Mouse (Mus musculus) lung, postnatal 0 days (tissue): ENCODE results near the gene Dnm3. TPM values are rescaled to one million over a fixed set of nuclear protein-coding genes. Genes with fewer than 3 reads are reported as not detected.

Source experiments
- ATAC-seq: fragments of 200-750 bp; cut with Nextera tagmentation; 2 replicates; pipeline ENCODE4 v1.8.0; 2017; ENCODE audit warnings: moderate library complexity
- DNase-seq: peaks from one replicate; pipeline ENCODE4 v3.0.0-alpha.2; 2016; ENCODE audit warnings: low spot score
- H3K27ac ChIP-seq: fragments of 300-500 bp; sonication (generic); 2 replicates; pipeline ENCODE4 v1.5.1; 2014; ENCODE audit warnings: antibody characterized with exemption, mild to moderate bottlenecking, low read length, mixed read lengths
- H3K27me3 ChIP-seq: fragments of 300-500 bp; sonication (generic); replicated peaks from 2 replicates; pipeline ENCODE4 v1.6.1; 2014; ENCODE audit warnings: low read length, mixed read lengths; ENCODE audit not compliant: insufficient read depth
- H3K36me3 ChIP-seq: fragments of 300-500 bp; sonication (generic); 2 replicates; pipeline ENCODE4 v1.6.1; 2014; ENCODE audit warnings: low read length, mixed read lengths; ENCODE audit not compliant: insufficient read depth
- H3K4me1 ChIP-seq: fragments of 300-500 bp; sonication (generic); 2 replicates; pipeline ENCODE4 v1.6.1; 2014; ENCODE audit warnings: antibody characterized with exemption, low read depth, low read length, mixed read lengths; ENCODE audit not compliant: insufficient read depth
- H3K4me2 ChIP-seq: fragments of 300-500 bp; sonication (generic); replicated peaks from 2 replicates; pipeline ENCODE4 v1.6.1; 2014; ENCODE audit warnings: low read depth, mild to moderate bottlenecking, low read length, moderate library complexity, mixed read lengths
- H3K4me3 ChIP-seq: fragments of 300-500 bp; sonication (generic); 2 replicates; pipeline ENCODE4 v1.5.1; 2014; ENCODE audit warnings: low read depth, low read length
- H3K9ac ChIP-seq: fragments of 300-500 bp; sonication (generic); replicated peaks from 2 replicates; pipeline ENCODE4 v1.6.1; 2014; ENCODE audit warnings: low read depth, mild to moderate bottlenecking
- H3K9me3 ChIP-seq: fragments of 300-500 bp; sonication (generic); 2 replicates; pipeline ENCODE4 v1.6.1; 2016; ENCODE audit warnings: low read length, mixed read lengths
- CTCF ChIP-seq: IDR thresholded peaks from 2 replicates; pipeline ENCODE4 v1.5.1; 2016; ENCODE audit warnings: antibody characterized with exemption, mild to moderate bottlenecking
- EP300 ChIP-seq: IDR thresholded peaks from 2 replicates; pipeline ENCODE4 v1.6.1; 2016; ENCODE audit warnings: antibody characterized with exemption, mild to moderate bottlenecking, control low read depth
- WGBS: fragments of 180-500 bp; shearing (Covaris S2); extraction: QIAGEN DNeasy Blood & Tissue Kit; methylation state at CpG from one replicate; pipeline ENCODE4 v1.1.7; 2014; 5-methylcytosine and 5-hydroxymethylcytosine counted together
- polyA plus RNA-seq: library from polyadenylated mRNA; unstranded; fragments of >200 nt; fragmentation: Nextera tagmentation; extraction: Ambion mirVana; gene quantifications from 2 replicates; pipeline ENCODE4 v1.2.1, GENCODE M21; 2015

Dnm3 gene
- polyA plus RNA-seq, 1 experiment from 2014 or later, result 3.4 TPM

DNA sequence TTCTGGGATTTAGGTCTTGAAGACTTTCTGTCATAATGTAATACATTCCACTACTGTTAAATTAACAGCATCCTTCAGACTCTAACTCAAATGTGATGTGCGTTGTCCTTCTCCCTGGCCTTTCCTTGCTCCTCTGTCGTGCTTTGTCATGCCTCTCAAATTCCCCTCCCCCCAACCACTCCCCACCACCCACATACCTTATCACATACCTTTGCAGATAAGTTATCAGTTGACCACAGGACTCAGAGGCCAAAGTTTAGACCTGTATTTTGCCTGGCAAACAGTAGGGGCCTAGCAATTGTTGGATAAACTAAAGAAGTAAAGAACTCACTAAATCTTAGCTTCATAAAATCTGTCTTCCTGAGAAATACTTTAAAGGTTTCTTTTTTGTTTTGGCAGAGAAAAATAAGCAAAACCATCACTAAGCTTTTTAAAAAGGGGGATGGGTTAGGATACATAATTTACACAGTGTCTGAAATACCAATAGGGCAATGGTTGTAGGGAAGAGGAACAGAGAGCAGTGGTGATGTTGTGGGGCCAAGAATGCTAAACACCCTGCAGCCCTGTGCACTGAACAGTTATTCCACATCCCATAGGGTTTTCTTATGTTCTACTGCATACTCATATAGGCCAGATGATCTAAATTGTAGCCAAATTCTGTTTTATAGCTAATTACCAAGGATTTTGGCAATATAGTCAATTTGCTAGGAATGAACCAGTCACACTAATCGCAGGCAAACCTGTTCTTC, 28.5 kb downstream of the Dnm3 start:
- WGBS, result 46% methylated on average over 3 of the region's 3 CpGs
- no peaks in the 10 kb centered on the region for H3K4me1 ChIP-seq
- ATAC-seq, result no peak
- no peak overlapping the region for H3K4me2 ChIP-seq
- no peaks in the 10 kb centered on the region for H3K27me3 ChIP-seq
- DNase-seq, result no peak
- H3K36me3 ChIP-seq, result no peaks in the 10 kb centered on the region
- no peak for TF ChIP-seq CTCF
- no peak for TF ChIP-seq EP300
- H3K9me3 ChIP-seq, result no peaks in the 10 kb centered on the region
- no peak overlapping the region for H3K4me3 ChIP-seq
- H3K9ac ChIP-seq, result no peak overlapping the region
- no peak overlapping the region for H3K27ac ChIP-seq

DNA sequence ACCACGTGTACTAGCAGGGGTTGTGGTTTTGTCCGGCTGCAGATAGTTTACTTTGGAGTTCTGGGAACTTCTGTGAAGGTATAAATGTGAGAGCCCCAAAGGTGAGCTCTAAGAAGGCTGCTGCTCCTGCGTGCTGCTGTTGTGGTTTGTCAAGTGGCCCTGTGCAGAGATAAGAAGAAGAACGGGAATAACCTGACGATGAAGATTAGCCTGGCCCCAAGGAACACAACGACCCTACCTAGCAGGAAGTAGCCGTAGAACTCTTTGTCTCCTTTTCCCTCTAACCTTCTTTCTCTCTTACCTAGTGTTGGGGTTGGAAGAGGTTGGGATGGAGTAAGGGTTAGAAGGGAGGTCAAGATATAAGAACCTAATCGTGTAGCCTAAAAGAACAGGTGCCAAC, 33.0 kb downstream of the Dnm3 start:
- no peaks in the 10 kb centered on the region for H3K27me3 ChIP-seq
- ATAC-seq (no peak), DNase-seq (no peak)
- WGBS, result 57% methylated on average over 8 of the region's 8 CpGs
- H3K4me1 ChIP-seq, result no peaks in the 10 kb centered on the region
- H3K36me3 ChIP-seq, result no peaks in the 10 kb centered on the region
- no peak overlapping the region for H3K27ac ChIP-seq
- H3K9ac ChIP-seq, result no peak overlapping the region
- no peak for TF ChIP-seq EP300
- TF ChIP-seq CTCF, result no peak
- no peak overlapping the region for H3K4me2 ChIP-seq
- H3K9me3 ChIP-seq, result no peaks in the 10 kb centered on the region
- H3K4me3 ChIP-seq, result no peak overlapping the region

DNA sequence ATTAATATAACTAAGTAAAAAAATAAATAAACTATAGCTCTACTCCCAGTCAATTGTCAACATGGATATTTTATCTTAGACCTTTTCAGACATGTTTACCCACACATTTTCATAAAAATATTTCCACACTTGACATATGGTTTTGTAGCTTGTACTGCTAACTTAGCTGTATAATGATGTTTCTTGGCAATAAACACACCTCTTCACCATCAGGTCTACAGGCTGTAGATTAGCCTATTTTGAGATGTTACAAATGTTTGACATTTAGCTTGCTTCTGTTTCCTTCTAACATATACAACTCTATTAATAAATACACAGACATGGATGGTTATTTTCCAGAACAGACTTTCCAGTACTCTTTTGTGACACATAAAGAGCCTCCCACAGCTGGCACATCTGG, 38.3 kb downstream of the Dnm3 start:
- Histone ChIP-seq H3K4me1 (no peaks in the 10 kb centered on the region), H3K9ac (no peak overlapping the region), H3K27me3 (no peaks in the 10 kb centered on the region), H3K4me2 (no peak overlapping the region), H3K36me3 (no peaks in the 10 kb centered on the region), H3K27ac (no peak overlapping the region), H3K4me3 (no peak overlapping the region), H3K9me3 (no peaks in the 10 kb centered on the region)
- no peak for DNase-seq
- no peak for TF ChIP-seq EP300
- TF ChIP-seq CTCF, result no peak
- no peak for ATAC-seq

- H3K9ac ChIP-seq, result no peak overlapping the region
- no peak for DNase-seq
- WGBS, result 82% methylated on average over 3 of the region's 3 CpGs
- TF ChIP-seq EP300 (no peak), CTCF (no peak)
- H3K4me3 ChIP-seq, result no peak overlapping the region
- no peaks in the 10 kb centered on the region for H3K9me3 ChIP-seq
- no peaks in the 10 kb centered on the region for H3K4me1 ChIP-seq
- ATAC-seq, result no peak
- no peaks in the 10 kb centered on the region for H3K27me3 ChIP-seq
- no peaks in the 10 kb centered on the region for H3K36me3 ChIP-seq
- H3K27ac ChIP-seq, result no peak overlapping the region
- H3K4me2 ChIP-seq, result no peak overlapping the region
These were observed 41.2 kb downstream of the Dnm3 start for GRCm38 (mm10) chr1:162436672-162437071.

DNA sequence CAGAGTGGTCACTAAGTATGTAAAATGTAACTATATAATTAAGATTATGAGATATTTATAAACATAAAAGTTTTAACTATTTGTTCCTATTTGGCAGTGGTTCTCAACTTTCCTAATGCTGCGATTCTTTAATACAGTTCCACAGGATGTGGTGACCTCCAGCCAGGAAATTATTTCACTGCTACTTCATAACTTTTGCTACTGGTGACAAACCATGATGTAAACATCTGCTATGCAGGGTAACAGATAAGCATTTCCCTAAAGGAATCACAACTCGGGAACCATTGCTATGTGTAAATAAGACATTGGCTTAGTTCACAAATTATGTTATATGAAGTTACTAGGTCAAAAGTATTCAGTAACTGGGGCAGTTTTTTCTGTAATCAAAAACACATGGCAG, 48.9 kb downstream of the Dnm3 start:
- TF ChIP-seq EP300 (no peak), CTCF (no peak)
- 6% methylated on average over 2 of the region's 2 CpGs for WGBS
- Histone ChIP-seq H3K4me2 (no peak overlapping the region), H3K36me3 (no peaks in the 10 kb centered on the region), H3K27me3 (no peaks in the 10 kb centered on the region), H3K4me3 (no peak overlapping the region), H3K27ac (no peak overlapping the region), H3K9me3 (no peaks in the 10 kb centered on the region), H3K4me1 (no peaks in the 10 kb centered on the region), H3K9ac (no peak overlapping the region)
- DNase-seq (peak; percentile 10), ATAC-seq (no peak)

DNA sequence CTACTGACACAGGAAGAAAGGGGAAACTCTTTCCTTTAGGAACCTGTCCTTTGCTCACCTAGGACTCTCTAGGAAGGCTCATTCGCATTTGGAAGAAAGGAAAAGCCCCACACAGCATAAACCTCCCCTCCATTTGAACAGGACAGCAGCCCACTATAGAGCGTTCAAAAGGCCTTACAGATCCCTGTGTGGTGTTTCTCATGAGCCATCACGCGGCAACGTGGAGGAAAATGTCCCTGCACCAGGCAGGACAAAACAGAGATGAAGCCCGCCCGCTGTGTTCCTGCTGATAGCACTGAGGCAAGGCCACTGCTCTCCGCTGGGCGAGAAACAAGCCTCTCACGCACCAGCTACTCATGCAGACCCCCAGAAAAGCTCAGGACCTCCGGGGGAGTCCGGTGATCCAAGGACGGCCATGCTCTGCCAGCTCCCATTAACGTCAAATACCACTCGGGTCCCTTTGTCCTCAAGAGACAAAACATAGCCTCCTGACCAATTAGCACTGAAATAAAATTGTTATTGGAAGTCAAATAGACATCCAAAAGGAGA, 51.8 kb downstream of the Dnm3 start:
- no peak for ATAC-seq
- Histone ChIP-seq H3K27ac (no peak overlapping the region), H3K4me1 (no peaks in the 10 kb centered on the region), H3K4me3 (no peak overlapping the region), H3K27me3 (no peaks in the 10 kb centered on the region), H3K36me3 (no peaks in the 10 kb centered on the region), H3K4me2 (no peak overlapping the region), H3K9ac (no peak overlapping the region), H3K9me3 (no peaks in the 10 kb centered on the region)
- whole genome bisulfite sequencing, result 82% methylated on average over 15 of the region's 15 CpGs
- no peak for DNase-seq
- no peak for TF ChIP-seq EP300
- TF ChIP-seq CTCF, result no peak
